In the genomic region with DNA sequence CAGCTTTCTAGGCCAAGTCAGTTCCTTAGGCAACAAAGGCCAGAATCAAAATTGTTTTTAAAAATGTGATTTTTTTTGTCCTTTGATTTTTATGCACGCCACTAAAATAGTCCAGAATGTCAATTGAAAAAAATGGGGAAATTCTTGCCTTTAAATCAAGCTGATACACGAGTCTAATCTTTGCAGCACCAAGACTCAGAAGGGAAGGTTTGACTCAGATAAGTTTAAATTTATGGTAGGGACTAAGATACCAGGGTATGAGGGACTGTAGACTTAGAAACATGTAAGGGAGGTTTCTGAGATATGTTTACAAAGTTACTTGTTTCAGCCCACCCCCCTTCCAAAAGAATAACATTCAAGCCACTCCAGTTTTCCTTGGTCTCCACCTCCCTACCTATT, we compare ENCODE assay signal across 9 mouse cellular contexts. TPM values are rescaled to one million over a fixed set of nuclear protein-coding genes. Genes with fewer than 3 reads are reported as not detected.
"Had no signal": no experiment of that assay in that cellular context is flagged by ENCODE, and none has a peak within 500 bp of the region (broad histone marks: within the 10 kb centered on the region; RNA-seq: fewer than 3 reads in every experiment).

No protein-coding gene starts in this region.

- H3K27ac ChIP-seq: kidney, embryonic 15.5 days; left cerebral cortex, adult 2 months; liver, embryonic 13.5 days; stomach, postnatal 0 days had no signal

- H3K9ac ChIP-seq: kidney, embryonic 15.5 days; liver, embryonic 13.5 days had no signal

- H3K9me3 ChIP-seq: kidney, embryonic 15.5 days; liver, embryonic 13.5 days; neural tube, embryonic 13.5 days had no signal

- H3K4me1 ChIP-seq: kidney, embryonic 15.5 days; liver, embryonic 13.5 days; neural tube, embryonic 13.5 days had no signal

- DNase-seq: liver, embryonic 13.5 days; lung, adult 2 months had no signal

- H3K36me3 ChIP-seq: kidney, embryonic 15.5 days; liver, embryonic 13.5 days; neural tube, embryonic 13.5 days had no signal

- H3K4me3 ChIP-seq: liver, embryonic 13.5 days had no signal

- H3K27me3 ChIP-seq: neural tube, embryonic 13.5 days had no signal

RNA-seq across cellular contexts. Expression of a gene that starts 3.6 kb away (rescaled TPM):
- total RNA-seq: megakaryocyte progenitor cell, adult 5-6 weeks; megakaryocyte-erythroid progenitor cell, adult 5-6 weeks had no signal
- polyA plus RNA-seq: liver, adult 2 months had no signal
